Mouse (Mus musculus) lung, embryonic 14.5 days (tissue): ENCODE data around the gene Sarm1. TPM values are rescaled to one million over a fixed set of nuclear protein-coding genes. Genes with fewer than 3 reads are reported as not detected.

Source experiments
- ATAC-seq: fragments of 200-750 bp; cut with Nextera tagmentation; 2 replicates; pipeline ENCODE4 v1.8.0; 2017; ENCODE audit warnings: mild to moderate bottlenecking, moderate TSS enrichment, moderate library complexity; ENCODE audit not compliant: insufficient read depth
- DNase-seq: peaks from one replicate; pipeline ENCODE4 v3.0.0-alpha.2; 2015
- H3K27ac ChIP-seq: fragments of 300-500 bp; sonication (generic); 2 replicates; pipeline ENCODE4 v1.5.1; 2014; ENCODE audit warnings: low read depth, mild to moderate bottlenecking, moderate library complexity
- H3K27me3 ChIP-seq: fragments of 300-500 bp; sonication (generic); 2 replicates; pipeline ENCODE4 v1.6.1; 2014; ENCODE audit warnings: low read length, control low read depth; ENCODE audit not compliant: insufficient read depth
- H3K36me3 ChIP-seq: fragments of 300-500 bp; sonication (generic); 2 replicates; pipeline ENCODE4 v1.6.1; 2014; ENCODE audit warnings: control low read depth; ENCODE audit not compliant: insufficient read depth
- H3K4me1 ChIP-seq: fragments of 300-500 bp; sonication (generic); 2 replicates; pipeline ENCODE4 v1.6.1; 2014; ENCODE audit warnings: antibody characterized with exemption, control low read depth; ENCODE audit not compliant: insufficient read depth
- H3K4me2 ChIP-seq: fragments of 300-500 bp; sonication (generic); 2 replicates; pipeline ENCODE4 v1.6.1; 2014; ENCODE audit warnings: mild to moderate bottlenecking
- H3K4me3 ChIP-seq: fragments of 300-500 bp; sonication (generic); 2 replicates; pipeline ENCODE4 v1.5.1; 2014; ENCODE audit warnings: low read depth, low read length
- H3K9ac ChIP-seq: fragments of 300-500 bp; sonication (generic); 2 replicates; pipeline ENCODE4 v1.6.1; 2014
- H3K9me3 ChIP-seq: fragments of 300-500 bp; sonication (generic); 2 replicates; pipeline ENCODE4 v1.6.1; 2016; ENCODE audit warnings: low read depth, low read length, control low read depth
- CTCF ChIP-seq: IDR thresholded peaks from 2 replicates; pipeline ENCODE4 v1.5.1; 2016; ENCODE audit warnings: antibody characterized with exemption, low read depth
- WGBS: fragments of 180-500 bp; shearing (Covaris S2); extraction: QIAGEN DNeasy Blood & Tissue Kit; methylation state at CpG from one replicate; pipeline ENCODE4 v1.1.7; 2014; 5-methylcytosine and 5-hydroxymethylcytosine counted together
- polyA plus RNA-seq: library from polyadenylated mRNA; unstranded; fragments of >200 nt; fragmentation: Nextera tagmentation; extraction: Ambion mirVana; gene quantifications from 2 replicates; pipeline ENCODE4 v1.2.1, GENCODE M21; 2014

The Sarm1 gene
- polyA plus RNA-seq, 1 experiment from 2014 or later = 1.4 TPM

GRCm38 (mm10) chr11:78523241-78523955 is 25.8 kb upstream of the Sarm1 start:
- no peak overlapping the region for H3K4me3 ChIP-seq
- H3K4me2 ChIP-seq = no peak overlapping the region
- H3K27ac ChIP-seq = no peak overlapping the region
- H3K36me3 ChIP-seq = peaks cover 99% of the 10 kb centered on the region
- no peaks in the 10 kb centered on the region for H3K4me1 ChIP-seq
- no peak for ATAC-seq
- H3K9ac ChIP-seq = no peak overlapping the region
- no peak for DNase-seq
- no peak for TF ChIP-seq CTCF
- H3K27me3 ChIP-seq = no peaks in the 10 kb centered on the region
- H3K9me3 ChIP-seq = no peaks in the 10 kb centered on the region
- WGBS = 72% methylated on average over 9 of the region's 9 CpGs

- Histone ChIP-seq H3K36me3 (peaks cover 99% of the 10 kb centered on the region), H3K4me2 (no peak overlapping the region), H3K27ac (no peak overlapping the region), H3K4me3 (no peak overlapping the region), H3K4me1 (no peaks in the 10 kb centered on the region), H3K9me3 (no peaks in the 10 kb centered on the region), H3K9ac (no peak overlapping the region), H3K27me3 (no peaks in the 10 kb centered on the region)
- ATAC-seq (no peak), DNase-seq (peak; percentile 47)
- WGBS = 81% methylated on average over 1 of the region's 1 CpGs
- peak; percentile 49 for TF ChIP-seq CTCF
Observed at GRCm38 (mm10) chr11:78522481-78522997, 25.0 kb upstream of the Sarm1 start.

GRCm38 (mm10) chr11:78521880-78522279 is 24.3 kb upstream of the Sarm1 start:
- Histone ChIP-seq H3K9ac (no peak overlapping the region), H3K36me3 (peaks cover 95% of the 10 kb centered on the region), H3K27me3 (no peaks in the 10 kb centered on the region), H3K4me2 (no peak overlapping the region), H3K9me3 (no peaks in the 10 kb centered on the region), H3K4me3 (no peak overlapping the region), H3K4me1 (no peaks in the 10 kb centered on the region), H3K27ac (no peak overlapping the region)
- 81% methylated on average over 3 of the region's 3 CpGs for WGBS
- no peak for ATAC-seq
- no peak for TF ChIP-seq CTCF
- DNase-seq = no peak

GRCm38 (mm10) chr11:78518931-78519330 is 21.4 kb upstream of the Sarm1 start:
- TF ChIP-seq CTCF = no peak
- Histone ChIP-seq H3K27me3 (no peaks in the 10 kb centered on the region), H3K4me1 (no peaks in the 10 kb centered on the region), H3K4me2 (no peak overlapping the region), H3K27ac (no peak overlapping the region), H3K9ac (no peak overlapping the region), H3K4me3 (no peak overlapping the region), H3K9me3 (no peaks in the 10 kb centered on the region), H3K36me3 (peaks cover 94% of the 10 kb centered on the region)
- DNase-seq (no peak), ATAC-seq (no peak)
- WGBS = 89% methylated on average over 10 of the region's 10 CpGs

- TF ChIP-seq CTCF = peak; percentile 36
- Histone ChIP-seq H3K27ac (no peak overlapping the region), H3K9me3 (no peaks in the 10 kb centered on the region), H3K27me3 (no peaks in the 10 kb centered on the region), H3K9ac (no peak overlapping the region), H3K36me3 (peaks cover 65% of the 10 kb centered on the region), H3K4me3 (no peak overlapping the region), H3K4me2 (no peak overlapping the region), H3K4me1 (0 out of 2 replicates have a peak, but pooled peaks cover 10% of the 10 kb centered on the region)
- no peak for ATAC-seq
- WGBS = 64% methylated on average over 2 of the region's 2 CpGs
- no peak for DNase-seq
Observed at GRCm38 (mm10) chr11:78515549-78516325, 18.2 kb upstream of the Sarm1 start.

GRCm38 (mm10) chr11:78513106-78513790 is 15.7 kb upstream of the Sarm1 start:
- no peaks in the 10 kb centered on the region for H3K27me3 ChIP-seq
- peak overlapping the region; percentile 96 for H3K9ac ChIP-seq
- H3K9me3 ChIP-seq = no peaks in the 10 kb centered on the region
- H3K4me2 ChIP-seq = peak overlapping the region; percentile 74
- 70% methylated on average over 3 of the region's 3 CpGs for WGBS
- DNase-seq (no peak), ATAC-seq (no peak)
- peak overlapping the region; percentile 93 for H3K4me3 ChIP-seq
- H3K4me1 ChIP-seq = 0 out of 2 replicates have a peak, but pooled peaks cover 10% of the 10 kb centered on the region
- no peak for TF ChIP-seq CTCF
- H3K27ac ChIP-seq = 0 out of 2 replicates have a peak overlapping the region, but pooled peaks have one; percentile 16
- peaks cover 54% of the 10 kb centered on the region for H3K36me3 ChIP-seq
